Mouse (Mus musculus) liver (tissue): ENCODE results near the gene Kcnh4.

ENCODE experiments used
- DNase-seq: peaks from one replicate; pipeline ENCODE4 v3.0.0-alpha.2; 2020; ENCODE audit warnings: mixed read lengths

Gene Kcnh4

DNA sequence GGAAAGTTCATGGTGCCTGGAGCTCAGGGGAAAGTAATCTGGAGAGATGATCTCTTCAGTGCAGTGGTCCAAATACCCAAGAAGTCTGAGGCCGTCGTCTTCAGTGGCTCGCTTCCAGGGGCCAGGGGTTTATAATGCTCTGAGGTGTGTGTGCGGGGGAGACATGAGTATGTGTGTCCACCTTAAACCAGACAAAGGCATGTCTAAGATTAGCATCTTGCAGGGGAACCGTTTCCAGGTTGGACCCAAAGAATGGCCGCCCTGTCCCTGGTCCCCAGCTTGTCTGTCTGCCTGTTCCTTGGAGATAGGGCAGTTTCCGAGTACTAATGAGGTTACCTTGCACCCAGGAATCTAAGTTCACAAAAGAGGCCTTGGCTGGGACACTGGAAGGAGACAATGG is 3.1 kb upstream of the Kcnh4 start, which contains the start of gene Hcrt:
TSS of gene Hcrt (minus strand) at position 101 of the 400 bp plus-strand sequence.
- no peak for DNase-seq

- DNase-seq: peak; percentile 81
These were observed 1.9 kb upstream of the Kcnh4 start for GRCm38 (mm10) chr11:100761547-100762045.

GRCm38 (mm10) chr11:100758707-100759610 is 783 bp downstream of the Kcnh4 start:
- peak; percentile 51 for DNase-seq

DNA sequence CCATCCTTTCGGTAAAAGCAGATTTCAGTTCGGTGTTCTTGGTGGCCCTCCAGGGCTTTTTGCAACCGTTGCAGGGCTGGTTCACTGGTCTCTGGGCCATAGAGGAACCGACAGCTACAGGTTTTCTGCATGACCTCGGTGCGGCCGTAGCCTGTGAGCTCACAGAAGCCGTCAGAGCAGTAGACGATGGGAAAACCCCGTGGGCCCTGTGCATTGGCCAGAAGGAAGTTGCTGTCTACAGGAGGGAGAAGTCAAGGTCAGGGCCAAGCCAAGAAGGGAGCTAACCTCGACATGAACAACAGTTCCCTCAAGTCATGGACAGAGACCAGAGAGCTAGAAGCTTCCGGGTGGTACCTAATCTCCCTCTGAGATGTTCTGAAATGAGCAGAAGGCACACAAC is 2.2 kb downstream of the Kcnh4 start:
- DNase-seq: no peak

DNA sequence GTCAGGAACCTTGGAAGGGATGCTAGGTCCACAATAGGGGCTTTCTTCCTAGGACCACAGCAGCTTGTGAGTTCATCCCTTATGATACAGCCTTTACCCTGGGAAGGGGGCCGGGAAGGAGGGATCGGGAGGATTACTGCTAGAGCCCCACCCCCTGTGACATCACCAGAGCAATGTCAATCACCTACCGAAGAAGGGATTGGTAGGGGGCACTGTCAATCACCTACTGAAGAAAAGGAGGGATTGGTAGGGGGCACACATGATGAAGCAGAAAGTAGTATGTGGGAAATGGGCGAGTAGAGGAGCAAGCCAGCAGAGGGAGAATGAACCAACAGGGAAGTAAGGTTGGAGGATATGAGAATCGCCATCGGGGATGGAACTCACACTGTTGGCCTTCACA is 3.3 kb downstream of the Kcnh4 start:
- no peak for DNase-seq

- DNase-seq: no peak
These were observed 5.1 kb downstream of the Kcnh4 start for GRCm38 (mm10) chr11:100754693-100755057.

- DNase-seq: no peak
These were observed 5.6 kb downstream of the Kcnh4 start for GRCm38 (mm10) chr11:100754021-100754692.

GRCm38 (mm10) chr11:100752294-100752693 is 7.4 kb downstream of the Kcnh4 start:
- DNase-seq: no peak

DNA sequence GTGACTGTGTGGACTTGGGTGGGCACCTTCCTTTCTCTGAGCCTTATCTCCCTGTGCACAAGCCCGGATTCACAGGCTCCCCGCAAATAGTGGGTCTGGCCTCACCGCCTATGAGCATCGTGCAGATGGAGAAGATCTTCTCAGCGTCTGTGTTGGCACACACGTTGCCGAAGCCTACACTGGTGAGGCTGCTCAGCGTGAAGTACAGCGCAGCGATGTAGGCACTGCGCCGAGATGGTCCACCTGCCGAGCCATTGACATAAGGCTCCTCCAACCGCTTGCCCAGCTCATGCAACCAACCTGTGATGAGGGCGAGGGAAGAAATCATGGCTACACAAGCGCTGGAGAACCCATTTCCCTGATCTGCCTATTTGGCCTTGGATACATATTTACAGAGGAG is 9.6 kb downstream of the Kcnh4 start:
- DNase-seq: no peak

DNA sequence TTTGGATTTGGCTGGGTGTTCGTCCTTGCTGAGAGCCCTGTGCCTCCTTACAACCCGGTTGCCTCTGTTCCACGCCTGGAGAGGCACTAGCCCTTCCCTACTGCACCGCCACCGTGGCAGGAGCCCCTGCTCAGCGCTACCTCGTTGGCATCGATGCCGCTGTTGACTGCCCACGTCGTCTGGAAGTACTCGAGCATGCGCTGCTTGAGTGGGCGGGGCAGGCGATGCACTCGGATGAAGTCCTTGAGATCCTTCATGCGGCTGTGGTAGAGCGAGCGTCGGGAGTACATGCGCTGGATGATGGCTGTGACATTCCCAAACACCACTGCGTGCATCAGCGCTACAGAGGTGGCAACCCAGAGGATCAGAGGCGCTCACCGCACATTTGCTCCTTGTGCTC is 10.3 kb downstream of the Kcnh4 start:
- DNase-seq: no peak

- DNase-seq: no peak
These were observed 11.1 kb downstream of the Kcnh4 start for GRCm38 (mm10) chr11:100748620-100749019.

GRCm38 (mm10) chr11:100747114-100747513 is 12.6 kb downstream of the Kcnh4 start:
- DNase-seq: no peak

DNA sequence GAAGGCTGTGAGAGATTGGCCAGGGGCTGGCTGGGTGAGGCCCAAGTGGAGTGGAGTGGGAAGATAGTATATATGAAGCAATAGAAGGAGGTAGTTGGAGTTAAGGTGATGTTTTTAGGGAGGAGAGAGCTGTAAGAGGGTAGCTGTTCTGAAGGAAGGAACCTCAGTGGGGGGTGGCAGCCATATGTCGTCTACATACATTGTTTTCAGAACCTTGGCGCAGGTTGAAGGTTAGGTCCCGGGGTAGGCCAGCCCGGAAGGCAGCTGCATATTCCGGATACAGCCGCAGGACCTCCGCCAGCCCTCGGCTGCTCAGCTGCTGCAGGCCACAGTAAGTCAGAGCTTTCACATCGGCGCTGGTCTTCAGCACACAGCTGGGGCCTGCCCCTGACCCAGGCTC is 13.2 kb downstream of the Kcnh4 start:
- DNase-seq: no peak

DNA sequence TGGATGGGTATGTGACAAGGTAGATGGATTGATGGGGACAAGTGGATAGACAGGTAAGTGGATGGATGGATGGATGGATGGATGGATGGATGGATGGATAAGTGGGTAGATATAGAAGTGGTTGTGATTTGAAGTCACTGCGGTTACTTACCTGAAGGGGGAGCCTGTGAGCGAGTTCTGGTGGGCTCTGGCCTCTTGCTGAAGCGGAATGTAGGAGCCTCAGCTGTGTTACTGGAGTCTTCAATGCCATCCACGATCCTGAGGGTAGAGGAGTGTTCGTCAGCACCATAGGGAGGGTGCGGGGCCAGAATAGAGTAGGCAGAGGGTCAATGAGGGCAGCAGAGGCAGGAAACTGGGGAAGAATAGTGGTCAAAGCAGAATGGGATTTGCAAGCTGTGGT is 14.7 kb downstream of the Kcnh4 start:
- DNase-seq: peak; percentile 59

GRCm38 (mm10) chr11:100741348-100741747 is 18.4 kb downstream of the Kcnh4 start:
- DNase-seq: no peak

DNA sequence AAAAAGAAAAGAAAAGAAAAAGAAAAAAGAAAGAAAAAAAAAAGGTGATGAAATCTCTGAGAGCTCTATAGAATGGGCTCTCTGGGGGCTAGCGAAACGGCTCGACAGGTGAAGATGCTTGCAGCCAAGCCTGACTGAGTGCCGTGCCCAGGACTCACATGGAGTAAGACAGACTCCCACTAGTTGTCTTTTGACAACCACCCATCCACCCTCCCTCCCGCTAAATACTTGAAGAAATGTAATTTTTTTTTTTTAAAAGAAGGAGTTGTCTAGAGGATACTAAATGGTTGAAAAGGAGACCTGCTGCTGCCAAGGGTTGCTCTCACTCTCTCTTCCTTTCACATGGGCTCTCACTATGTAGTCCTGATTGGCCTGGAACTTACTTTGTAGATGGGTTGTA is 21.0 kb downstream of the Kcnh4 start:
- peak; percentile 37 for DNase-seq

DNA sequence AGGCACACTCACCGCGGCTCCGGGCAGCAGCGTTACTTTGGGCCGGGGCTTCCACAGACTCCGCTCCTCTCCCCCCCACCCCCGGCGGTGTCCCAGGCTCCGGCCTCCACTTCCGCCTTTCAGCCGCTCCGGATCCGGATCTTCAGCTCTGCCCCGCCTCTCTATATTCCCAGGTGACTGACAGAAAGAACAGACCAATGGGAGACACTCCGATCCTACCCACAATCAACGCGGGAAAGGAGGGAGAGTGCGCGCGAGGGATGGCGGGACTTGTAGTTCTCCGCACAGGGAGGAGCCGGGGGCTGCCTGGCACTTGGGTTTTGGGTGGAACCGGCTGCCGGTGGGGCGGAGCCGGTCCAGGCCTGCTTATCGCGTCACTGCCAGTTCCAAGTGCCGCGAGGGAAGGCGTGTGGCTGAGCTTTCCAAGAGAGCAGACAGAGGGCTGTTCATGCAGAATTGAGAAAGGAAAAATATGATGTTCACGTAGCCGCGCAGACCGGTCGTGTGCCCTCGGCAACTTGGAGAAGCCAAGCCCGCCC is 21.6 kb downstream of the Kcnh4 start, which contains the start of gene Rab5c:
TSS of gene Rab5c (minus strand) at position 150 of the 539 bp plus-strand sequence.
- DNase-seq: peak; percentile 99

DNA sequence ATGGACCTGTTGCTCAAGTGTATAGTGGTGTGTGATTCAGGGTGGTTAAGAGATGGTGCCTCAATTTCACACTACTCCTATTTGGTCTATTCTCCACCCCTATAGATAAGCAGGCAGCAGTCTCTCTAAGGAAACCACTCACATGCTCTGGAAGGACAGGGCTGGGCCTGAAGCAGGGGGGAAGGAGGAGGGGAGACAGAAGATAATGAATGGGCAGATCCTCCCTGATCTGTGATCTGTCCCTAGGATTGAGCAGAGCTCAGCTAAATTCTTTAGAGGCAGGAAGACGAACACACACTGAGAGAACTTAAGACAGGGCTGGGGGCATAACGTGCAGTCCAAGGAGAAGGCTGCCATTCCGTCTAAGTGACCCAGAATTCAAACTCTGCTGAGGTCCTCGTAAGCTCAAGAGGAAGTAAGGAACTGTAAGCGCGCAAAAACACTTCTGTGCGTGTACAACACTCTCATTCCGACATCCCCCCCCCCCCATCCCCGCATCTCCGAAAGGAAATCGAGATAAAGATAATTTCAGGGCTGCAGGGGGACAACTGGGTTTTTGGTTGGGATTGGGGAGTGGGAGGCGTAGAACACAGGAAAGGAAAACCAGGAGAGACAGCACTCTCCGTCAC is 22.5 kb downstream of the Kcnh4 start:
- peak; percentile 83 for DNase-seq

GRCm38 (mm10) chr11:100736746-100737080 is 23.0 kb downstream of the Kcnh4 start:
- DNase-seq: no peak

DNA sequence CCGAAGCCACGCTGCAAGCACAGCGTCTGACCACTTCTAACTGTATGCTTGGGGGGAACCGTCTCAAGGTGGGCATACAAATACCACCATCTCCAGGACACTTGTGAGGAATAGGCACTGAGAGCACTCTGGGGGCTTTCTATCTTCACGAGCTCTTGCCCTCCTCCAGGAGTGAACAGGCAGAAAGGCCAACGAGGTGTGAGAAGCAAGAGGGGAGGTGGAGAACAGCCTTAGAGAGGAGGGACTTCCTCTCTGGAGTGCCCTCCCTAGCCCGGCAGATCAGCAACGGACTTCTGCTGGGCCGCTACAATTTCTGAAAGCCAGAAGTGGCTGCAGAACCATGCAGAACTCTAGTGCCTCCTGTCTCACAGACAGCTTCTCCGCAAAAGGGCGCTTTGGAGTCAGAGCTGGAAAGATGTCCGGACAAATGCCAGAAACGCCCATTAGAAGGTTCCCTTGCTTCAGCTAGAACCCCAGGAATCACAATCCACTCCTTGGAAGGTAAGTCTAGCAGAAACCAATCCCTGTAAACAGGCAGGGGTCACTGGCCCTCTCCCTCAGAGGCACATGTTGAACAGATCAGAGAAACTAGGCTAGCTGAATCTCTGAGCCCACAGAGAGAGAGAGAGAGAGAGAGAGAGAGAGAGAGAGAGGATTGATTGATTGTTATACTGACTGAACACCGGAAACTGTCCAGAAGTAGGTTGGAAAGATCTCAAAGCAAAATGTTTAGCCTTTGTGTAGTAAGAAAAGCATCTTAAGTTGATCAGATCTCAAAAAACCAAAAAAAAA is 23.6 kb downstream of the Kcnh4 start:
- DNase-seq: peak; percentile 53

DNA sequence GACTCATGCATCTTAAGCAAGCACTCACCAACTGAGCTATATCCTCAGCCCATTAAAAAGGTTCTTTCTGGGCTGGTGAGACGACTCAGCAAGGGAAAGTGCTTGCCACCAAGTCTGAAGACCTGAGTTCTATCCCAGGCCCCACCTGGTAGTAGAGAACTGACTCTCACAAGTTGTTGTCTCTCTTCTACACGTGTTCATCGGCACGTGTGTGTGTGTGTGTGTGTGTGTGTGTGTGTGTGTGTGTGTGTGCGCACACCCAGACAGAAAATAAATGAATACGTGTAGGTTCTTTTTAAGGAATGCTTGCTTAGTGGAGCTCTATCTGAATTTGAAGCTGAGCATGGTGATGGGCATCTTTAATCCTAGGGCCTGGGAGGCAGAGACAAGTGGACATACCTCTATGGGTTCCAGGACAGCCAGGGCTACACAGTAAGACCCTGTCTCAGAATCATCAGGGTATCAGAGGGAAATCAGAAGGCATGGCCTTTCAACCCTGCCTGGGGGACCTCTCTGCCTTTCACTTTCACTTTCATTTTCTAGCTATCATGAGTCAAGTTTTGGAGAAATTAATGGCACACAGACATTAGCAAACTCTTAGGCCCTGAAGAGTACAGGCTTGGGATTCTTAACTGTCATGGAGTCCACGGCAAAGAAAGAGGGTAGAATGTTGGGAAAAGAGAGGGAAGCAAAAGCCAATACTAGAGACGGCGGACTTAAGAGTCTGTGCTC is 24.4 kb downstream of the Kcnh4 start:
- DNase-seq: no peak
